Mouse (Mus musculus) liver, embryonic 18 days (tissue): ENCODE measurements around the gene Pacsin2. TPM values are rescaled to one million over a fixed set of nuclear protein-coding genes. Genes with fewer than 3 reads are reported as not detected.

Experiments used
- polyA plus RNA-seq: library from polyadenylated mRNA; depleted of rRNA; stranded (reverse); fragments of >200 nt; gene quantifications from 2 replicates; pipeline ENCODE4 v1.2.3, GENCODE M21; 2012; rRNA removed

Gene Pacsin2
- polyA plus RNA-seq, result 25.4 and 27.8 TPM in 2 replicates

DNA sequence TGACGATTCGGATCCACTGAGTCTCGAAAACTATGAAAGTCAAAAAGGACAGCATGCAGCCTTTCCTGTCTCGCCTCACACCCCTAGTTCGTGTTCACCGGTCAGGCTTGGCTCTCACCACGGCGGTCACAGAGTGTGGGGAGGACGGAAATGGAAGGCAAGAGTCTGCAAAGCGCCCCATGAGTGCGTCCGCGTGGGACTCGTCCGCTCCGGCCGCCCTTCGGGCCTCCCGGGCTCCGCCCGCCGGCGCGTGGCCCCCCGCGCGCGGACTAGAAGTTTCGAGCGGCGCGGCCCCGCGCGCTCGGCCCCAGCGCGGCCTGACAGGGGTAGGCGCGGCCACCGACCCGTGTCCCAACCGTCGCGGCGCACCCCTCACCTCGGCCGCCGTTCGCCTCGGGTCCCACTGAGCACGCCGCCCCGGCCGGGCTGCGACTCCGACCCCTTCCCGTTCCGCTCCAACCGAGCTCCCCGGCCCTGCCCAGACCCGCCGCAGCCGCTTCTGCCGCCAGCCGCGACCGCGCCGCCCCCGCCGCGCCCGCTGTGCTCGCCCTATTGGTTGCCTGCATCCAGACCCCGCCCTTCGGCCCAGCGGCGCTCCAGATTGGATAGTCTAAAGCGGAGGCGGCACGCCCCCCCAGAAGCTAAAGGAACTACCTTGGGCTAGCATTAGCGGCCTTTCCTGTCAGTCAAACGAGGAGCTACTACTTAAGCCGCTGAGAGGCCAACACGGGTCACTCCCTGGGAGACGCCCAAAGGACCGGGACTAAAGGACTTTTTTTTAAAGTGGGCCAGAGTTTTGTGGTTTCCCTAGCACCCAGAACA, at the start of gene Pacsin2:
Pacsin2 (minus strand) TSS at position 524 of the 822 bp plus-strand sequence.

DNA sequence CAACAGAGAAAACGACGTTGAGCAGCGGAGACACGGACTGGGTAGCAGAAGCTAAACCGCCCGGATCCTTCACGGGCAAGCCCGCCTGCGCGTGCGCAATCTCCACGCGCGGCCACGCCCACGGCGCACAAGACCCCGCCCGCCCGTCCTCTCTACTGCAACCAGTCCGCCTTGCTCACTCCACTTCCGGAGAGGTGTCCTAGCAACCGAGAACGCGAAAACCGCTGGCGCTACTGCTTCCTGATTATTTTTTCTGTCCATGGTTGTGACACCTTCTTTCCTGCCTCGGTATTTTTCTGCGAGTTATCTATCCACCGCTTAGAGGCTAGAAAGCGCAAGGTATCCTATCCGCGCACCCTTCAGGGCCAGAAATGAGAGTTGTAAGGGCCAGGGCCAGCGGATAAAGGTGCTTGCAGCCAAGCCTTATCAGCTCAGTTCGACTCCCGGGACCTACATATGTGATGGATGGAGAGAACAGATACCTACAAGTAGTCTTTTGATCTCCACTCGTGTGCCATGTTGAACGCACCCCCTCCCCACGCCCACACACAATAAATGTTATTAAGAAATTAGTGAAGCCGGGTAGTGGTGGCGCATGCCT, 46.5 kb upstream of the Pacsin2 start, which contains the start of gene Ttll1:
Ttll1 (minus strand) TSS at position 89 of the 601 bp plus-strand sequence.

DNA sequence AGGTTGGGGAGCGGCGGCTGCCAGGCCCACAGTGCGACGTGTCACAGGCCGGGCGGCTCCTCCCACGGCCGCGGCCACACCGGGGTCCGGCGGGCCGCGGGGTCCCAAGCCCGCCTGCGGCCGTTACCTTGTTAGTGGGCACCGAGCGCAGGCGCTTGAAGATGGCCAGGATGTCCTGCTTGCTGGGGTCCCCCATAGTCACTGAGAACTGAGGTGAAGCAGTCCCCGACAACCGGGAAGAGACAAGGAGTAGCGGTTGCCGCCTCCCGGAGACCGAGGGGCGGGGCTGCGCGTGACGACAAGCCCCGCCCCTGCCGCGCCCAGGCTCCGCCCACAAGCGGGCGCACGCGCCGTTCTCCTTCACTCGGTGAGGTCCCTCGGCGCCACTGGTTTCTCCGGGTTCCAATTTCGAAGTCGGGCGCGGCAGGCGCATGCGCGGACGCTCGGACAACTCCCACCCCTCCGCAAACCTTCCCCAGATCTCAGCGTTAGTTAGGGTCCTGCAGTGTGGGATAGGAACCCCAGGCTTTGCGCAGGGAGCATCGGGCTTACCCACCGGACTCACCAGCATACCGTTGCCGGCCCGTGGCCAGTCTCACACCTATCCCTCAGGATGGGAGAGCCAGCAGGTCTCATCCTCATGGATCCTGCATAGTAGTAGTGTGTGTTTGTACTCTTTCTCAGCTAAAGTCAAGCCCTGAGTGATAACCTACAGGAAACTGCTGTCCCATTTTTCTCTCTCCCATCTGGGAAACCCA, 114.3 kb downstream of the Pacsin2 start, which contains the start of gene Arfgap3:
Arfgap3 (minus strand) TSS at position 294 of the 758 bp plus-strand sequence.

Other genes with a start within 250 kb of the Pacsin2 start
- 0.10 TPM in 2 replicates for gene A4galt, start 212.8 kb downstream of the Pacsin2 start, polyA plus RNA-seq
- gene Arfgap3, start 114.4 kb downstream of the Pacsin2 start, polyA plus RNA-seq, result 9.2 and 12.9 TPM in 2 replicates
- gene Ttll1, start 46.3 kb upstream of the Pacsin2 start, polyA plus RNA-seq, result 2.7 and 3.2 TPM in 2 replicates
- 4.2 and 4.5 TPM in 2 replicates for gene Bik, start 62.3 kb upstream of the Pacsin2 start, polyA plus RNA-seq
- gene Tspo, start 99.0 kb upstream of the Pacsin2 start, polyA plus RNA-seq, result 88.0 and 93.4 TPM in 2 replicates
- gene Mcat, start 99.2 kb upstream of the Pacsin2 start, polyA plus RNA-seq, result 12.0 and 12.9 TPM in 2 replicates
- gene Ttll12, start 130.6 kb upstream of the Pacsin2 start, polyA plus RNA-seq, result 11.5 and 12.5 TPM in 2 replicates